Mouse (Mus musculus) myocyte (in vitro differentiated cells): ENCODE measurements around the gene Fads1. TPM values are rescaled to one million over a fixed set of nuclear protein-coding genes. Genes with fewer than 3 reads are reported as not detected.

Experiments used
- H3K27me3 ChIP-seq: one replicate; pipeline ENCODE4 v1.6.1; 2011; ENCODE audit not compliant: control insufficient read depth, insufficient read depth, insufficient read length
- H3K36me3 ChIP-seq: one replicate; pipeline ENCODE4 v1.6.1; 2011; ENCODE audit not compliant: control insufficient read depth, insufficient read depth
- H3K4me2 ChIP-seq: one replicate; pipeline ENCODE4 v1.6.1; 2011; ENCODE audit warnings: low read depth, control low read depth
- H3K4me3 ChIP-seq: one replicate; pipeline ENCODE4 v1.5.1; 2011; ENCODE audit warnings: mild to moderate bottlenecking, control low read depth, moderate library complexity
- H3K79me2 ChIP-seq: one replicate; pipeline ENCODE4 v1.6.1; 2011; ENCODE audit not compliant: control insufficient read depth, insufficient read depth
- H3ac ChIP-seq: one replicate; pipeline ENCODE4 v1.6.1; 2011; ENCODE audit not compliant: control insufficient read depth, insufficient read length
- CEBPB ChIP-seq: IDR thresholded peaks from 2 replicates; pipeline ENCODE4 v1.6.1; 2011; ENCODE audit warnings: mild to moderate bottlenecking, moderate library complexity; ENCODE audit not compliant: poor library complexity, insufficient read depth, severe bottlenecking
- E2F4 ChIP-seq: IDR thresholded peaks from one replicate; pipeline ENCODE4 v1.6.1; 2011; ENCODE audit warnings: mild to moderate bottlenecking, control low read depth, moderate library complexity; ENCODE audit not compliant: insufficient read depth
- MAX ChIP-seq: IDR thresholded peaks from one replicate; pipeline ENCODE4 v1.6.1; 2011; ENCODE audit warnings: low read depth, mild to moderate bottlenecking, control low read depth
- MYOD1 ChIP-seq, 3 experiments: IDR thresholded peaks; one replicate each; pipeline ENCODE4 v1.6.1; 2011; ENCODE audit warnings: control low read depth in 2 of 3, low read depth in 2 of 3, mild to moderate bottlenecking in 2 of 3, moderate library complexity in 1 of 3; ENCODE audit not compliant: insufficient read length in 2 of 3, control insufficient read depth in 1 of 3
- MYOG ChIP-seq, 3 experiments: IDR thresholded peaks; one replicate each; pipeline ENCODE4 v1.6.1; 2011; ENCODE audit warnings: control low read depth in 2 of 3, low read depth in 2 of 3, mild to moderate bottlenecking in 2 of 3; ENCODE audit not compliant: insufficient read length in 2 of 3, control insufficient read depth in 1 of 3, insufficient read depth in 1 of 3
- POLR2A ChIP-seq: IDR thresholded peaks from one replicate; pipeline ENCODE4 v1.6.1; 2011; ENCODE audit warnings: low read depth, mild to moderate bottlenecking, control low read depth, moderate library complexity; ENCODE audit not compliant: insufficient read length
- POLR2AphosphoS2 ChIP-seq: IDR thresholded peaks from one replicate; pipeline ENCODE4 v1.6.1; 2011; ENCODE audit warnings: low read depth, control low read depth; ENCODE audit not compliant: insufficient read length
- REST ChIP-seq: IDR thresholded peaks from one replicate; pipeline ENCODE4 v1.6.1; 2011; ENCODE audit warnings: mild to moderate bottlenecking, control low read depth, moderate library complexity; ENCODE audit not compliant: insufficient read depth, insufficient read length
- SRF ChIP-seq: IDR thresholded peaks from one replicate; pipeline ENCODE4 v1.6.1; 2011; ENCODE audit warnings: low read depth; ENCODE audit not compliant: control insufficient read depth, insufficient read length
- TCF12 ChIP-seq: IDR thresholded peaks from one replicate; pipeline ENCODE4 v1.6.1; 2011; ENCODE audit warnings: mild to moderate bottlenecking, control low read depth; ENCODE audit not compliant: poor library complexity, insufficient read depth, severe bottlenecking
- TCF3 ChIP-seq: IDR thresholded peaks from one replicate; pipeline ENCODE4 v1.6.1; 2011; ENCODE audit warnings: low read depth, control low read depth; ENCODE audit not compliant: insufficient read length
- USF1 ChIP-seq: IDR thresholded peaks from one replicate; pipeline ENCODE4 v1.6.1; 2011; ENCODE audit warnings: low read depth, mild to moderate bottlenecking, control low read depth, moderate library complexity
- polyA plus RNA-seq: library from polyadenylated mRNA; unstranded; fragments of >200 nt; fragmentation: generic; extraction: Trizol; gene quantifications from one replicate; pipeline ENCODE4 v1.2.1, GENCODE M21; 2012; ENCODE audit warnings: missing spikeins

Gene Fads1
- polyA plus RNA-seq, 1 experiment: 120 TPM

DNA sequence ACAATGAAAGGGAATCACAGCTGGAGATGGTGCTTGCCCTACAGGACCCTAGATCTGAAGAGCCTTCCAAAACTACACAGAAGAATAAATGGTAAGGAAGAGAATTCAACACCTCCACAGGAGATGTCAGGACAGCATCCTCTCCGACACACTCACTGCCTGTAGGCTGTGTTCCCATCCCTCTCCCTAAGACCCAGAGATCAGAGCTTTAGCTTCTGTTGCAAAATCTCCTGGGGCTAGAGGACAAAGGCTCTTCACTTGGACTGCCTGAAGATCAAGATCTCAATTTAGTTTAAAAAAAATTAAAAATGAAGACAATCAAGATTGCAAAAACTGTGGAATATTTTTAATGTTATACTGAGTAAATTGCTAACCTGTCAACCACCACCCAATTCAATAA, 6.2 kb upstream of the Fads1 start:
- Histone ChIP-seq H3K4me2 (no peak overlapping the region), H3K4me3 (no peak overlapping the region)

GRCm38 (mm10) chr19:10176941-10177372, 5.7 kb upstream of the Fads1 start:
- H3K27me3 ChIP-seq: no peaks in the 10 kb centered on the region
- no peak overlapping the region for H3K4me3 ChIP-seq
- TF ChIP-seq MYOD1 (IDR thresholded peaks at IDR 0.05; ENCODE audit: control insufficient read depth in 1 of 3, insufficient read length in 2 of 3, low read depth in 2 of 3): no peak
- no peak for TF ChIP-seq POLR2A
- no peak for TF ChIP-seq MAX
- no peak for TF ChIP-seq TCF12
- no peak for TF ChIP-seq CEBPB
- TF ChIP-seq USF1: no peak
- H3K36me3 ChIP-seq: no peaks in the 10 kb centered on the region
- no peak overlapping the region for H3ac ChIP-seq
- H3K4me2 ChIP-seq: no peak overlapping the region
- no peaks in the 10 kb centered on the region for H3K79me2 ChIP-seq

More for the DNA sequence above, 6.2 kb upstream of the Fads1 start:
- Histone ChIP-seq H3K36me3 (no peaks in the 10 kb centered on the region), H3K27me3 (no peaks in the 10 kb centered on the region), H3ac (no peak overlapping the region), H3K79me2 (no peaks in the 10 kb centered on the region)
- no peak for TF ChIP-seq MYOG (IDR thresholded peaks at IDR 0.05; ENCODE audit: control insufficient read depth in 1 of 3, insufficient read depth in 1 of 3, insufficient read length in 2 of 3, low read depth in 2 of 3)
- no peak for TF ChIP-seq E2F4
- no peak for TF ChIP-seq REST
- TF ChIP-seq SRF: no peak
- no peak for TF ChIP-seq USF1
- no peak for TF ChIP-seq TCF3

DNA sequence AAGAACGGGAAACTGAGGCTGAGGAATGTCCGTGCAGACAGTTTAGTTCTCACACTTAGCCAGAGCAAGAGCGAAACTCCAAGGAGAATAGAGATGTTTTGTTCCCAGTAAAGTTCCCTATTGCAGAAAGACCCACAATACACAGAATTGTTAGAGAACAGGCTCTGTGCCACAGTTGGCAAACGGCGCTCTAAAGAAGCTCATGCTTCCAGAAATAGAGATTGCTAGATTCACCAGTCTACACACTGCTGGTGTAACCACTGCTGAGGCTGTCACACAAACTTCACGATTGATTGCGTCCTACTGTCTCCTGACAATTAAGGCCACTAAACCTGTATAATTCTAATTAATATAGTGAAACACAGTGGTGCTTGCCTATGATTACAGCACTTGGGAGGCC, 1.5 kb upstream of the Fads1 start:
- Histone ChIP-seq H3K36me3 (peaks cover 18% of the 10 kb centered on the region), H3K4me2 (no peak overlapping the region), H3K79me2 (peaks cover 31% of the 10 kb centered on the region), H3K27me3 (no peaks in the 10 kb centered on the region), H3ac (no peak overlapping the region), H3K4me3 (no peak overlapping the region)
- no peak for TF ChIP-seq MYOD1 (IDR thresholded peaks at IDR 0.05; ENCODE audit: control insufficient read depth in 1 of 3, insufficient read length in 2 of 3, low read depth in 2 of 3)
- no peak for TF ChIP-seq REST
- TF ChIP-seq CEBPB: no peak
- no peak for TF ChIP-seq POLR2AphosphoS2
- no peak for TF ChIP-seq SRF
- TF ChIP-seq USF1: no peak
- no peak for TF ChIP-seq MAX
- TF ChIP-seq TCF12: no peak
- TF ChIP-seq TCF3: no peak
- TF ChIP-seq POLR2A: no peak

- H3K4me3 ChIP-seq: peak overlapping the region; percentile 83
- H3ac ChIP-seq: peak overlapping the region; percentile 41
- H3K27me3 ChIP-seq: no peaks in the 10 kb centered on the region
- TF ChIP-seq TCF3 (no peak), USF1 (peak; percentile 57)
- peak overlapping the region; percentile 69 for H3K4me2 ChIP-seq
- H3K36me3 ChIP-seq: peaks cover 27% of the 10 kb centered on the region
- peaks cover 37% of the 10 kb centered on the region for H3K79me2 ChIP-seq
Measured at GRCm38 (mm10) chr19:10182142-10182541, 546 bp upstream of the Fads1 start.

DNA sequence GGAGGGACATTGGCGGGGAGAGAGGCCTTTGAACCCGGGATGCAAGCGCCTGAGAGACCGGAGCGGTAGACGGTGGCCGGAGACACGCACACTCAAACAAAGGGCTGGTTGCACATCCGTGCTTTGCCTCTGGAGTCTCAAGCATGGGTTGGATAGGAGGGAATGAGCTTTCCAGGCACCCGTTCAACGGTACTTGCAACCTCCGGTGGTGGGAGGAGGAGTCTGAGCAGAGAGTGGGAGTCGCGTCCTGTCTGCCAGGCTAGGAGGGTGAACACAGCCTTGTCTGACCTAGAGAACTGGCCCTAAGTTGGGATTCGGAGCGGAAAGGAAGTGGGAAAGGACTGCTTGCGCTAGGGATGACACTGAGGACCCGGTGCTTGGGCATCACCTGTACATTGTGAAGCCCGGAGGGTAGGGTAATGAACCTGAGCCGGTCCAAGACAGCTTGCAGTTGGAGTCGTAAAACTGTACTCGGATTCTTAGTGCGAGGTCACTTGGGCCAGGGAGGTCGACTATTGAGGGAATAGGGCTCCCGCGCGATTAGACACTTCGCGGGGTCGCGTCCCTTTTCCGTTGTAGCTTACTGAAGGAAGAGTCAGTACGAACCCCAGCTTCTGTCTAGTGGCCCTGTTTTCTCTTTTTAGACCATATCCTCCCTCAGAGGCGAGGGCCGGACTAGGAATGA, 753 bp downstream of the Fads1 start:
- H3K79me2 ChIP-seq: peaks cover 42% of the 10 kb centered on the region
- peak overlapping the region; percentile 83 for H3K4me3 ChIP-seq

DNA sequence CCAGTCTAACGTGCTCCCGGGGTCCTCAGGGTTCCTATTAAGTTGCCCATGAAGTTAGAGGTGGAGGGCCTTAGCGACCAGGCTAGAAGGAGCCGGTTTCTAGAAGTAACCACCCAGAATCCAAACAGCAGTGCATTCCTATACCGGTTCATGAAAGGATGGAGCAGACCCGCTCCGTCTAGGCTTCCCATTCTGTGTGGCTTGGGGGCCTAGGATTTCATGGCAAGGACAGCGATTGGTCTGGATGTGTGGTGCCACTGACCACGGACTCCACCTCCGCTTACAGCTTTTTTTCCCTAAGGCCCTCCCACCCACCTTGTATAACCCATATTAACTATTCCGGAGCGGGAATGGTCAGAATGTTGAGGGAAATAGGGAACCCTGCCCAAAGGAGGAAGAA, 1.4 kb downstream of the Fads1 start:
- H3K4me3 ChIP-seq: peak overlapping the region; percentile 83
- no peaks in the 10 kb centered on the region for H3K27me3 ChIP-seq
- peak overlapping the region; percentile 77 for H3K4me2 ChIP-seq
- peak overlapping the region; percentile 41 for H3ac ChIP-seq
- peaks cover 43% of the 10 kb centered on the region for H3K36me3 ChIP-seq
- TF ChIP-seq E2F4: no peak
- TF ChIP-seq USF1: no peak
- TF ChIP-seq MYOD1 (IDR thresholded peaks at IDR 0.05; ENCODE audit: control insufficient read depth in 1 of 3, insufficient read length in 2 of 3, low read depth in 2 of 3): no peak
- TF ChIP-seq SRF: no peak
- no peak for TF ChIP-seq REST
- TF ChIP-seq MYOG (IDR thresholded peaks at IDR 0.05; ENCODE audit: control insufficient read depth in 1 of 3, insufficient read depth in 1 of 3, insufficient read length in 2 of 3, low read depth in 2 of 3): no peak
- TF ChIP-seq POLR2AphosphoS2: peak; percentile 80
- TF ChIP-seq TCF12: no peak
- no peak for TF ChIP-seq MAX
- peak; percentile 53 for TF ChIP-seq POLR2A
- no peak for TF ChIP-seq TCF3
- no peak for TF ChIP-seq CEBPB
- H3K79me2 ChIP-seq: peaks cover 43% of the 10 kb centered on the region

More for the DNA sequence above, 753 bp downstream of the Fads1 start:
- Histone ChIP-seq H3K4me2 (peak overlapping the region; percentile 77), H3K27me3 (no peaks in the 10 kb centered on the region), H3ac (peak overlapping the region; percentile 41), H3K36me3 (peaks cover 37% of the 10 kb centered on the region)
- TF ChIP-seq TCF3 (no peak), USF1 (no peak), POLR2A (peak; percentile 42), REST (no peak)
